In genomic region chr9:70211638-70212037, GRCm38 (mm10) we compare ENCODE assay signal across 1 mouse cellular context.
TF ChIP-seq lines count a peak whose summit lies in the region.

No protein-coding gene starts in this region.

TF ChIP-seq in CH12.LX, 34 proteins besides CTCF, POLR2A, EP300 and RAD21 (continued from another document):
- peak; percentile 64; the same call in 1 of the 2 replicates for TF ChIP-seq SIN3A (IDR thresholded peaks at IDR 0.05; ENCODE audit: low read length)
- TF ChIP-seq ELF1 (IDR thresholded peaks at IDR 0.05; ENCODE audit: low read depth, low read length), result no peak; the same call in 1 of the 2 replicates
- no peak for TF ChIP-seq USF1 (IDR thresholded peaks at IDR 0.05; ENCODE audit: low read depth, low read length)
- TF ChIP-seq USF2 (conservative IDR thresholded peaks at IDR 0.05; ENCODE audit: low read depth, low read length), result no peak
- no peak for TF ChIP-seq MYC (IDR thresholded peaks at IDR 0.05; ENCODE audit: low read depth, low read length)
- no peak; the same call in 1 of the 2 replicates for TF ChIP-seq POLR2AphosphoS2 (IDR thresholded peaks at IDR 0.05; ENCODE audit: low read depth, low read length)
- no peak for TF ChIP-seq HCFC1 (IDR thresholded peaks at IDR 0.05; ENCODE audit: low read depth, low read length)
- TF ChIP-seq JUN (IDR thresholded peaks at IDR 0.05; ENCODE audit: insufficient read depth, low read depth, low read length), result no peak
- TF ChIP-seq RCOR1 (conservative IDR thresholded peaks at IDR 0.05; ENCODE audit: low read depth, low read length), result no peak
- TF ChIP-seq MAFK (IDR thresholded peaks at IDR 0.05; ENCODE audit: insufficient replicate concordance, low read length), result no peak
- TF ChIP-seq TCF12 (IDR thresholded peaks at IDR 0.05; ENCODE audit: low read depth, low read length), result 0 out of 2 replicates have a peak, but pooled peaks have one; percentile 58
- no peak for TF ChIP-seq ZMIZ1 (IDR thresholded peaks at IDR 0.05; ENCODE audit: low read depth, low read length)
- peak; percentile 36; the same call in 1 of the 2 replicates for TF ChIP-seq NELFE (IDR thresholded peaks at IDR 0.05; ENCODE audit: low read depth, low read length)
- TF ChIP-seq NRF1 (IDR thresholded peaks at IDR 0.05; ENCODE audit: low read depth, low read length), result no peak
- TF ChIP-seq UBTF (IDR thresholded peaks at IDR 0.05; ENCODE audit: low read depth, low read length), result no peak
- TF ChIP-seq CHD2 (IDR thresholded peaks at IDR 0.05; ENCODE audit: low read length), result no peak
- TF ChIP-seq ZC3H11A (IDR thresholded peaks at IDR 0.05; ENCODE audit: low read depth, low read length), result no peak
- TF ChIP-seq ZNF384 (IDR thresholded peaks at IDR 0.05; ENCODE audit: low read depth, low read length), result 0 out of 2 replicates have a peak, but pooled peaks have one; percentile 2
